Mouse (Mus musculus): ENCODE measurements around the gene Itgbl1. TPM values are rescaled to one million over a fixed set of nuclear protein-coding genes. Genes with fewer than 3 reads are reported as not detected.

Gene Itgbl1
- total RNA-seq, 4 experiments from 2014 or later = 6.8 to 8.6 (median 7.8) TPM

GRCm38 (mm10) chr14:123966531-123966930 is 306.8 kb downstream of the Itgbl1 start:
- no peak for DNase-seq (ENCODE audit: low spot score in 2 of 2)

GRCm38 (mm10) chr14:123967996-123968395 is 308.2 kb downstream of the Itgbl1 start:
- DNase-seq (ENCODE audit: low spot score in 2 of 2) = no peak

- no peak for DNase-seq (ENCODE audit: low spot score in 2 of 2)
Measured at GRCm38 (mm10) chr14:123990591-123991195, 330.9 kb downstream of the Itgbl1 start.

Other genes with a start within 250 kb of the Itgbl1 start
- gene Nalcn, start 32.8 kb upstream of the Itgbl1 start, total RNA-seq (2022) = 10 to 100 TPM; 60.9 to 70.6 (median 65.9) TPM

All from layer of hippocampus, adult 8-10 months (tissue).